Mouse (Mus musculus) liver, postnatal 0 days (tissue): ENCODE data around the gene Ajm1.

Experiments
- CTCF ChIP-seq: sonication (generic); IDR thresholded peaks from 2 replicates; pipeline ENCODE4 v1.5.1; 2016; ENCODE audit warnings: antibody characterized with exemption, low read depth
- EP300 ChIP-seq: IDR thresholded peaks from 2 replicates; pipeline ENCODE4 v1.6.1; 2016; ENCODE audit warnings: antibody characterized with exemption, low read depth, mild to moderate bottlenecking

- TF ChIP-seq CTCF (no peak), EP300 (no peak)
These were observed 54.9 kb downstream of the Ajm1 start for GRCm38 (mm10) chr2:25526510-25527302.
